Mouse (Mus musculus) liver, embryonic 14.5 days (tissue): ENCODE measurements at regions not wholly inside any gene's neighbourhood (a gene's known extent, or its start where the extent isn't known, plus 50 kb on each side); places are given as distances from the start of the nearest gene placed in this dataset.
A peak's percentile ranks its signal among the peaks of the same experiment; 100 is the strongest.

ENCODE experiments used
- ATAC-seq: fragments of 200-750 bp; cut with Nextera tagmentation; 2 replicates; pipeline ENCODE4 v1.8.0; 2017; ENCODE audit warnings: moderate number of reproducible peaks, mild to moderate bottlenecking, moderate library complexity; ENCODE audit not compliant: insufficient read depth
- DNase-seq, 3 experiments: peaks; one replicate each; pipeline ENCODE4 v3.0.0-alpha.2; 2012 to 2013; ENCODE audit warnings: low read depth in 3 of 3, low spot score in 3 of 3
- H3K27ac ChIP-seq: fragments of 300-500 bp; sonication (generic); 2 replicates; pipeline ENCODE4 v1.5.1; 2014; ENCODE audit warnings: moderate library complexity, mild to moderate bottlenecking, control low read depth, inconsistent platforms
- H3K27me3 ChIP-seq: fragments of 300-500 bp; sonication (generic); 2 replicates; pipeline ENCODE4 v1.6.1; 2014; ENCODE audit warnings: mild to moderate bottlenecking, low read length, moderate library complexity; ENCODE audit not compliant: control insufficient read depth, insufficient read depth
- H3K36me3 ChIP-seq: fragments of 300-500 bp; sonication (generic); replicated peaks from 2 replicates; pipeline ENCODE4 v1.6.1; 2014; ENCODE audit warnings: low read depth; ENCODE audit not compliant: control insufficient read depth, insufficient read depth
- H3K4me1 ChIP-seq, 2 experiments: fragments of 200-500 bp in 1 of 2; fragments of 300-500 bp in 1 of 2; sonication (generic) in 1 of 2; replicated peaks; 2 replicates each; pipeline ENCODE4 v1.6.1; 2012 to 2014; ENCODE audit warnings: antibody characterized with exemption in 1 of 2, inconsistent platforms in 1 of 2, low read length in 1 of 2; ENCODE audit not compliant: control insufficient read depth in 2 of 2, insufficient read depth in 2 of 2
- H3K4me2 ChIP-seq: fragments of 300-500 bp; sonication (generic); 2 replicates; pipeline ENCODE4 v1.6.1; 2014; ENCODE audit warnings: low read depth, mild to moderate bottlenecking, control low read depth, moderate library complexity
- H3K4me3 ChIP-seq, 2 experiments: fragments of 200-500 bp in 1 of 2; fragments of 300-500 bp in 1 of 2; sonication (generic) in 1 of 2; 2 replicates each; pipeline ENCODE4 v1.5.1; 2012 to 2014; ENCODE audit warnings: low read depth in 2 of 2, low read length in 2 of 2, mild to moderate bottlenecking in 2 of 2, control low read depth in 1 of 2, inconsistent platforms in 1 of 2, moderate library complexity in 1 of 2; ENCODE audit not compliant: insufficient read depth in 1 of 2
- H3K9ac ChIP-seq: fragments of 300-500 bp; sonication (generic); replicated peaks from 2 replicates; pipeline ENCODE4 v1.6.1; 2014; ENCODE audit warnings: mild to moderate bottlenecking, control low read depth, moderate library complexity
- H3K9me3 ChIP-seq: fragments of 300-500 bp; sonication (generic); 2 replicates; pipeline ENCODE4 v1.6.1; 2016; ENCODE audit warnings: low read length, mixed read lengths; ENCODE audit not compliant: control insufficient read depth
- CTCF ChIP-seq: IDR thresholded peaks from 2 replicates; pipeline ENCODE4 v1.5.1; 2016; ENCODE audit warnings: antibody characterized with exemption, low read depth, control low read depth
- EP300 ChIP-seq: IDR thresholded peaks from 2 replicates; pipeline ENCODE4 v1.6.1; 2016; ENCODE audit warnings: antibody characterized with exemption, low read depth
- WGBS: fragments of 180-500 bp; shearing (Covaris S2); extraction: QIAGEN DNeasy Blood & Tissue Kit; methylation state at CpG from one replicate; pipeline ENCODE4 v1.1.7; 2014; ENCODE audit not compliant: insufficient replicate concordance; 5-methylcytosine and 5-hydroxymethylcytosine counted together

- WGBS = 44% methylated on average over 2 of the region's 2 CpGs
- Histone ChIP-seq H3K36me3 (no peaks in the 10 kb centered on the region), H3K27me3 (no peaks in the 10 kb centered on the region), H3K4me3 (no peak overlapping the region), H3K4me2 (no peak overlapping the region), H3K9ac (no peak overlapping the region), H3K4me1 (no peaks in the 10 kb centered on the region), H3K27ac (no peak overlapping the region), H3K9me3 (no peaks in the 10 kb centered on the region)
- TF ChIP-seq CTCF (no peak), EP300 (no peak)
- no peak for DNase-seq
- ATAC-seq = no peak
Observed at GRCm38 (mm10) chr8:113065246-113066169, 495.7 kb downstream of the Cntnap4 start.

GRCm38 (mm10) chr8:113066170-113066708, 496.4 kb downstream of the Cntnap4 start:
- no peak for TF ChIP-seq EP300
- no peak for TF ChIP-seq CTCF
- Histone ChIP-seq H3K4me1 (no peaks in the 10 kb centered on the region), H3K4me2 (no peak overlapping the region), H3K36me3 (no peaks in the 10 kb centered on the region), H3K9ac (no peak overlapping the region), H3K9me3 (no peaks in the 10 kb centered on the region), H3K27ac (no peak overlapping the region), H3K4me3 (no peak overlapping the region), H3K27me3 (no peaks in the 10 kb centered on the region)
- ATAC-seq (no peak), DNase-seq (no peak)
- WGBS = 54% methylated on average over 6 of the region's 6 CpGs

- H3K4me3 ChIP-seq = no peak overlapping the region
- H3K9ac ChIP-seq = no peak overlapping the region
- TF ChIP-seq EP300 (no peak), CTCF (no peak)
- no peak overlapping the region for H3K27ac ChIP-seq
- no peak for ATAC-seq
- H3K27me3 ChIP-seq = no peaks in the 10 kb centered on the region
- H3K4me2 ChIP-seq = no peak overlapping the region
- H3K36me3 ChIP-seq = no peaks in the 10 kb centered on the region
- no peaks in the 10 kb centered on the region for H3K9me3 ChIP-seq
- H3K4me1 ChIP-seq = no peaks in the 10 kb centered on the region
- WGBS = 61% methylated on average over 2 of the region's 2 CpGs
- DNase-seq = no peak
Observed at GRCm38 (mm10) chr8:113083976-113084375, 514.1 kb downstream of the Cntnap4 start.

GRCm38 (mm10) chr8:113087586-113087985, 517.7 kb downstream of the Cntnap4 start:
- H3K4me1 ChIP-seq = no peaks in the 10 kb centered on the region
- H3K4me2 ChIP-seq = no peak overlapping the region
- no peaks in the 10 kb centered on the region for H3K27me3 ChIP-seq
- no peak for DNase-seq
- no peak for ATAC-seq
- H3K36me3 ChIP-seq = no peaks in the 10 kb centered on the region
- WGBS = 45% methylated on average over 1 of the region's 1 CpGs
- no peaks in the 10 kb centered on the region for H3K9me3 ChIP-seq
- H3K4me3 ChIP-seq = no peak overlapping the region
- no peak overlapping the region for H3K9ac ChIP-seq
- no peak overlapping the region for H3K27ac ChIP-seq
- TF ChIP-seq CTCF (no peak), EP300 (no peak)

- no peaks in the 10 kb centered on the region for H3K4me1 ChIP-seq
- H3K36me3 ChIP-seq = no peaks in the 10 kb centered on the region
- H3K27ac ChIP-seq = no peak overlapping the region
- H3K9me3 ChIP-seq = no peaks in the 10 kb centered on the region
- TF ChIP-seq CTCF (0 out of 2 replicates have a peak, but pooled peaks have one; percentile 3), EP300 (no peak)
- ATAC-seq (no peak), DNase-seq (no peak)
- no peak overlapping the region for H3K4me2 ChIP-seq
- H3K27me3 ChIP-seq = no peaks in the 10 kb centered on the region
- no peak overlapping the region for H3K9ac ChIP-seq
- no peak overlapping the region for H3K4me3 ChIP-seq
- WGBS = 42% methylated on average over 6 of the region's 6 CpGs
Observed at GRCm38 (mm10) chr8:113111665-113112064, 523.7 kb upstream of the Mon1b start.
